Mouse (Mus musculus): Measurements from ENCODE around the gene Rwdd3.

- no peak for TF ChIP-seq POLR2A (IDR thresholded peaks at IDR 0.05; ENCODE audit: control insufficient read depth, extremely low read depth, insufficient read depth, low read length, poor library complexity)
- no peak for TF ChIP-seq CTCF (IDR thresholded peaks at IDR 0.05; ENCODE audit: borderline replicate concordance, control insufficient read depth, extremely low read depth, insufficient read depth, low read length, poor library complexity)
These were observed 374 bp upstream of the Rwdd3 start for GRCm38 (mm10) chr3:121171872-121172265.
